Mouse (Mus musculus) gastrocnemius, postnatal 10 days (tissue): ENCODE measurements around the gene Tns4. TPM values are rescaled to one million over a fixed set of nuclear protein-coding genes. Genes with fewer than 3 reads are reported as not detected.
A peak's percentile ranks its signal among the peaks of the same experiment; 100 is the strongest.

Source experiments
- DNase-seq: peaks from one replicate; pipeline ENCODE4 v3.0.0; 2021; ENCODE audit warnings: mixed read lengths
- total RNA-seq, 2 experiments: library from RNA; stranded (reverse); gene quantifications; 2 replicates each; pipeline ENCODE4 v1.2.3; 2021

The Tns4 gene
- total RNA-seq, 2 experiments from 2014 or later = not detected

GRCm38 (mm10) chr11:99045159-99045889, 43.8 kb downstream of the Tns4 start:
- DNase-seq = no peak

- DNase-seq = no peak
Measured at GRCm38 (mm10) chr11:99044306-99044705, 44.8 kb downstream of the Tns4 start.

- DNase-seq = no peak
Measured at GRCm38 (mm10) chr11:99043632-99044031, 45.5 kb downstream of the Tns4 start.

GRCm38 (mm10) chr11:99042834-99043431, 46.2 kb downstream of the Tns4 start:
- DNase-seq = no peak

GRCm38 (mm10) chr11:99041841-99042780, 47.0 kb downstream of the Tns4 start:
- DNase-seq = no peak

GRCm38 (mm10) chr11:99041051-99041729, 47.9 kb downstream of the Tns4 start, which contains the start of gene Igfbp4:
Gene Igfbp4 (plus strand): TSS chr11:99041244.
- peak; percentile 79 for DNase-seq

GRCm38 (mm10) chr11:99040346-99040974, 48.6 kb downstream of the Tns4 start:
- no peak for DNase-seq

GRCm38 (mm10) chr11:99039782-99040181, 49.3 kb downstream of the Tns4 start:
- DNase-seq = peak; percentile 72

- no peak for DNase-seq
Measured at GRCm38 (mm10) chr11:99036254-99036653, 52.9 kb downstream of the Tns4 start.

- no peak for DNase-seq
Measured at GRCm38 (mm10) chr11:99035350-99035749, 53.8 kb downstream of the Tns4 start.

GRCm38 (mm10) chr11:99026899-99027440, 62.1 kb downstream of the Tns4 start:
- no peak for DNase-seq

- no peak for DNase-seq
Measured at GRCm38 (mm10) chr11:99025878-99026277, 63.2 kb downstream of the Tns4 start.

- DNase-seq = no peak
Measured at GRCm38 (mm10) chr11:99024468-99025134, 64.5 kb downstream of the Tns4 start.

- DNase-seq = peak; percentile 70
Measured at GRCm38 (mm10) chr11:99023500-99024467, 65.3 kb downstream of the Tns4 start, which contains the start of gene Top2a. Gene Top2a (minus strand): TSS chr11:99024189.

GRCm38 (mm10) chr11:99023094-99023493, 66.0 kb downstream of the Tns4 start:
- DNase-seq = no peak

- no peak for DNase-seq
Measured at GRCm38 (mm10) chr11:99022384-99022933, 66.6 kb downstream of the Tns4 start.

- DNase-seq = no peak
Measured at GRCm38 (mm10) chr11:99019844-99020243, 69.3 kb downstream of the Tns4 start.
